Mouse (Mus musculus) stomach, postnatal 0 days (tissue): Measurements from ENCODE around the gene Ddo. TPM values are rescaled to one million over a fixed set of nuclear protein-coding genes. Genes with fewer than 3 reads are reported as not detected.
A peak's percentile ranks its signal among the peaks of the same experiment; 100 is the strongest.

Experiments used
- ATAC-seq: fragments of 200-750 bp; cut with Nextera tagmentation; 2 replicates; pipeline ENCODE4 v1.8.0; 2017; ENCODE audit not compliant: low FRiP score, low TSS enrichment
- DNase-seq: peaks from one replicate; pipeline ENCODE4 v3.0.0-alpha.2; 2016; ENCODE audit warnings: low spot score
- H3K27ac ChIP-seq: fragments of 300-500 bp; sonication (generic); replicated peaks from 2 replicates; pipeline ENCODE4 v1.5.1; 2014; ENCODE audit warnings: mild to moderate bottlenecking, control low read depth
- H3K27me3 ChIP-seq: fragments of 300-500 bp; sonication (generic); 2 replicates; pipeline ENCODE4 v1.6.1; 2014; ENCODE audit warnings: low read length; ENCODE audit not compliant: control insufficient read depth, insufficient read depth
- H3K36me3 ChIP-seq: fragments of 300-500 bp; sonication (generic); 2 replicates; pipeline ENCODE4 v1.6.1; 2014; ENCODE audit warnings: low read length, mixed read lengths; ENCODE audit not compliant: control insufficient read depth, insufficient read depth
- H3K4me1 ChIP-seq: fragments of 300-500 bp; sonication (generic); replicated peaks from 2 replicates; pipeline ENCODE4 v1.6.1; 2014; ENCODE audit warnings: antibody characterized with exemption; ENCODE audit not compliant: control insufficient read depth, insufficient read depth
- H3K4me2 ChIP-seq: fragments of 300-500 bp; sonication (generic); replicated peaks from 2 replicates; pipeline ENCODE4 v1.6.1; 2014; ENCODE audit warnings: low read depth, mild to moderate bottlenecking, control low read depth, moderate library complexity
- H3K4me3 ChIP-seq: fragments of 300-500 bp; sonication (generic); 2 replicates; pipeline ENCODE4 v1.5.1; 2014; ENCODE audit warnings: low read depth, low read length, control low read depth
- H3K9ac ChIP-seq: fragments of 300-500 bp; sonication (generic); 2 replicates; pipeline ENCODE4 v1.6.1; 2014; ENCODE audit warnings: mild to moderate bottlenecking, low read length, control low read depth, mixed read lengths
- H3K9me3 ChIP-seq: fragments of 300-500 bp; sonication (generic); 2 replicates; pipeline ENCODE4 v1.6.1; 2016; ENCODE audit warnings: low read length; ENCODE audit not compliant: control insufficient read depth
- CTCF ChIP-seq: IDR thresholded peaks from 2 replicates; pipeline ENCODE4 v1.5.1; 2016; ENCODE audit warnings: antibody characterized with exemption, low read depth, mild to moderate bottlenecking, moderate library complexity
- EP300 ChIP-seq: optimal IDR thresholded peaks from 2 replicates; pipeline ENCODE3; 2016; ENCODE audit warnings: antibody characterized with exemption
- WGBS: fragments of 180-500 bp; shearing (Covaris S2); extraction: QIAGEN DNeasy Blood & Tissue Kit; methylation state at CpG from one replicate; pipeline ENCODE4 v1.1.7; 2014; 5-methylcytosine and 5-hydroxymethylcytosine counted together
- polyA plus RNA-seq: library from polyadenylated mRNA; unstranded; fragments of >200 nt; fragmentation: Nextera tagmentation; extraction: Ambion mirVana; gene quantifications from 2 replicates; pipeline ENCODE4 v1.2.1, GENCODE M21; 2015

Gene Ddo
- 2.8 TPM in 2 replicates for polyA plus RNA-seq

DNA sequence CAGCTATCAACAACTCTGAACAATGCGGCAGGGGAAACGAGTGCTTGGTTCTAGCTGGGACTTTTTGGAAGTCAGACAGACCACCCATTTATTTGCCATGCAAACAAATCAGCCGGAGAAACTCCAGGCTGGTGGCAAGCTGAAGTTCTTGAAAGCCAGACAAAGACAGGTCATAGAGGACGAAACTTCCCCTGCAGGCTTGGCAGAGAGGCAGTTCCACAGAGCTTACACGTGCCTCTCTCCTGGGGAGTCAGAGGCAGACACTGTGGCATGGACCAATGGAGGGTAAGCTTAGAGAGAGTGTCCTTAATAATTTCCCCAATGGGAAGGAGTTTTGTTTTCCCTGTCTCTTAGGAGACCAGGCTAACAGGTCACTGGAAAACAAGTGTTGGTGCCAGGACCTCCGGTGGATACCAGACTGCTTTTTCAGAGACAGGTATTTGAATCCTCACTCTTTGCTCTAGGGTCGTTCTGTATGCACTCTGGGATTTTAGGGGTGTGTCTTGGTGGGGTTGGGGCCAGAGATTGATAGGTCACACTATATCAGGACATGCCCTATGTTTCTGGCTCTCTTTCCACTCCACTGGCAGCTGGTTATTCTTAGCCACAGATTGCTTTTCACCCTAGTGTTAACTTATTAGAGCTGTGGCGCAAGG lies at the start of gene Ddo:
Ddo (plus strand) TSS at position 356 of the 656 bp plus-strand sequence.
- Histone ChIP-seq H3K4me3 (peak within 1 kb of the TSS; percentile 10; the same call in 1 of the 2 replicates), H3K4me1 (no peaks in the 10 kb centered on the region), H3K9me3 (no peaks in the 10 kb centered on the region), H3K36me3 (no peaks in the 10 kb centered on the region), H3K9ac (no peak within 1 kb of the TSS), H3K27ac (peak within 1 kb of the TSS; percentile 49), H3K27me3 (no peaks in the 10 kb centered on the region), H3K4me2 (peak within 1 kb of the TSS; percentile 30)
- peak; percentile 90 for ATAC-seq
- peak; percentile 45 for DNase-seq
- no peak for TF ChIP-seq EP300
- no peak for TF ChIP-seq CTCF
- 26% methylated on average over 8 of the region's 8 CpGs for WGBS

- Histone ChIP-seq H3K36me3 (no peaks in the 10 kb centered on the region), H3K27me3 (no peaks in the 10 kb centered on the region), H3K9ac (no peak overlapping the region), H3K4me1 (no peaks in the 10 kb centered on the region), H3K4me2 (no peak overlapping the region), H3K27ac (no peak overlapping the region), H3K4me3 (no peak overlapping the region), H3K9me3 (no peaks in the 10 kb centered on the region)
- DNase-seq (peak; percentile 35), ATAC-seq (no peak)
- TF ChIP-seq EP300 (no peak), CTCF (peak; percentile 45)
- 78% methylated on average over 8 of the region's 8 CpGs for WGBS
Measured at GRCm38 (mm10) chr10:40583584-40584255, 46.1 kb upstream of the Ddo start.

DNA sequence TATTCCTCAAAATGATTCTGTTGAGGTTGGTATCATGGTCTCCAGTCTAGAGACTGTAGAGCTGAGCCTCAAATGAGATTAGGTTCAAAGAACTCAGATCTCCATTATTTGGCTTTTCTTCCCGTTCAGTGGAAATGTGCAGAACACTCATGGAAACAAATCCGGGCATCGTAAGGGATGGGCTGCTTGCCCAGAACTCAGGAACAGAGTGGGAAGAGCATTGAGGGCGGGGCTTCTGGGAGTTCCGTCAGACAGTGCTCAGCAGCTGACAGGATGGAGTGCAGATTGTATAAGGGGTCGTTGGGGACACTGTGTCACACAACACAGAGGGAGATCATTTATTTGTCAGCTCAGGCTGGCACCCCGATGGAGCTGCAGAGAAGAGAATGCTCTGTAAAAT lies 37.6 kb upstream of the Ddo start:
- no peak overlapping the region for H3K4me2 ChIP-seq
- TF ChIP-seq EP300 (no peak), CTCF (no peak)
- H3K9ac ChIP-seq, result no peak overlapping the region
- H3K27me3 ChIP-seq, result no peaks in the 10 kb centered on the region
- ATAC-seq (no peak), DNase-seq (no peak)
- 50% methylated on average over 7 of the region's 7 CpGs for WGBS
- no peak overlapping the region for H3K27ac ChIP-seq
- H3K4me1 ChIP-seq, result no peaks in the 10 kb centered on the region
- H3K36me3 ChIP-seq, result no peaks in the 10 kb centered on the region
- no peak overlapping the region for H3K4me3 ChIP-seq
- no peaks in the 10 kb centered on the region for H3K9me3 ChIP-seq

- Histone ChIP-seq H3K27me3 (no peaks in the 10 kb centered on the region), H3K9ac (no peak overlapping the region), H3K27ac (no peak overlapping the region), H3K4me2 (no peak overlapping the region), H3K4me1 (no peaks in the 10 kb centered on the region), H3K4me3 (no peak overlapping the region), H3K9me3 (no peaks in the 10 kb centered on the region), H3K36me3 (no peaks in the 10 kb centered on the region)
- WGBS, result 87% methylated on average over 3 of the region's 3 CpGs
- DNase-seq (no peak), ATAC-seq (no peak)
- no peak for TF ChIP-seq EP300
- TF ChIP-seq CTCF, result no peak
Measured at GRCm38 (mm10) chr10:40597177-40597576, 32.6 kb upstream of the Ddo start.

DNA sequence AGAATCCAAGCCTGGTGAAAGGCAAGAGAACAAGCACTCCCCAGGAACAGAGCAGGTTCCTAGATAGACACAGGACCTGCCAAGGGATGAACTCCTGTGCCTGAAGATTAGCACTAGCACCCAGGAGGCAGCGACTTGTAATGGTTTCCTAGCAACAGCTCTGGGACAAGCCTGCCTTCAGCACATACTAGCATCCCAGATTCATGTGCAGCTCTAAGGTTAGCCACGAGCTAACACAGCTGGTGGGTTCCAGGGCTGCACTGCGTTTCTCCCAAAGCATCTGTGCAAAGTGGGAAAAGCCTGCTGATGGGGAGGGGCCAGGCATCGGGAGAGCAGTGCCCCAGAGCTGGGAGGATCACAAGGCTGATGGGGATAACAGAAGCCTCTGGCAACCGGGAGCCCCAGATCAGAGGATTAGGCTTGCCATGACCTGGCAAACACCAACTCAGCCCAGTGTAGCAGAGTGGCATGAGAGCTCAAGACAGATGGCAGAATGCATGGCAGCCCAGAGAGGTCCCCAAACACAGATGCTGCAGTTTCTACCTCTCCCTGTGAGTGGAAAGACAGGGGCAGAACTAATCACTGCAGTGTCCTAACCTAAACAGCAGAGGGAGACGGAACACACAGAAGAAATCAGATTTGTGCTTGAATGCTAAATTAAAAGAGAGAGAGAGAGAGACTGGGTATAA lies 25.0 kb upstream of the Ddo start:
- 57% methylated on average over 6 of the region's 6 CpGs for WGBS
- H3K36me3 ChIP-seq, result no peaks in the 10 kb centered on the region

More for the DNA sequence above, 25.0 kb upstream of the Ddo start:
- Histone ChIP-seq H3K9ac (no peak overlapping the region), H3K27ac (no peak overlapping the region), H3K4me2 (no peak overlapping the region), H3K4me3 (no peak overlapping the region), H3K27me3 (no peaks in the 10 kb centered on the region), H3K9me3 (no peaks in the 10 kb centered on the region), H3K4me1 (no peaks in the 10 kb centered on the region)
- ATAC-seq (no peak), DNase-seq (no peak)
- TF ChIP-seq EP300 (no peak), CTCF (peak; percentile 51)
